Mouse (Mus musculus): Measurements from ENCODE around the gene BC005624.
"Not testable (repeated sequence)": the region's sequence is repeated elsewhere in the genome, so short reads cannot be mapped to it uniquely, and the experiment has no call there.

The BC005624 gene

DNA sequence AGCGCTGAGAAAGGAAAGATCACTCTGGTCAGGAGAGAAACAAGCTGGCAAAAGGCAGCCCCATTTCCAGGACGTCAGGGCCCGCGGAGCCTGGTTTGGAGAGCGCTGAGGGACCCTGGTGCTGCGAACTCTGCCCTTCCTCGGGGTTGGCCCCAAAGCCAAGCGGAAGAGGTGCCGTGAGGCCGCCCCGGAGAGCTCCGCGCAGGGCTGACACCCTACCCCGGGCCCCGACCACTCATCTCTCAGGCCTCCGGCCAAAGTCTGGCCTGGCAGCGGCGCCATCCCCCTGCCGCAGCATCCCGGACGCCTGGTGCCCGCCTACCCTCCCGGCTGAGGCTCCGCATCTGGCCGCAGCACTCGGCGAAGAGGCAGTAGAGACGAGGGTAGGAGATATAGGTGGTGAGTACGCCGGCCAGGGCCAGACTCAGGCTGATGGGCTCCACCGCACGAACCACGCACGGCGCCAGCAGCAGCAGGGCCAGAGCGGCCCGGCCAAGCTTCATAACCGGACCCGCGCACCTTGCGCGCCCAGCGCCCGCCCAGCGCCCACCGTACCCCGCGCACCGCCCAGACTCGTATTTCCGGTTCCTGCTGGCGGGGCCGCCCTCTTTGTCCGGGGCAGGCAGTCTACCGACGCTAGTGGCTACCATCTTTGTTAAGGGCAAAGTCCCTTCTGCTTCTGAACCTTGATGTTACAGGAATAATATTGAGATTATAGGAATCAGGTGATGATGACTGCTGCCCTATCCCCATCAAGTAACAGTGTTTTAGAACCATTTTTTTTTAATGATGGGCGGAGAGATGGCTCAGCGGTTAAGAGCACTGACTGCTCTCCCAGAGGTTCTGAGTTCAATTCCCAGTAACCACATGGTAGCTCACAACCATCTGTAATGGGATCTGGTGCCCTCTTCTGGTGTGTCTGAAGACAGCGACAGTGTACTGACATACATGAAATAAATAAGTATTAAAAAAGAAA is 14.4 kb downstream of the BC005624 start, which contains the start of gene Tor1a:
TSS of gene Tor1a (minus strand) at position 582 of the 976 bp plus-strand sequence.
- peak; percentile 82 to 86 for DNase-seq (ENCODE audit: low spot score in 2 of 2)

DNA sequence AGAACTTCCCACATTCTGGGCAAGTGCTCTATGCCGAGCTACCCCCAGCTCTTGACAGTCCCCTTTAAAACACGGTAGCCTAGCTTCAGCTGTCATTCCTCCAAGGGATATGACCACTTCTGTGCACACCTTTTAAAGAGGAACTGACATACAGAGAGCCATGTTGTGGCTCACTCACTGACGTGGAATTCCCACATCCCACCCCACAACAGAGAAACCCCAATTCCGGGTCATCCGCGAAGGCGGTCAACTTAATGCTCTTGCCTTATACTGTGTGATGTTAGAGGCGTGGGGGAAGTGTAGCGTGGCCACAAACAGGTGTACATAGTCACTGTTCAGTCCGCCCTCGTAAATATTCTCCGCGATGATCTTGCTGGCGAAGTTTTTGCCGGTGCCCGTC is 15.2 kb downstream of the BC005624 start:
- DNase-seq (ENCODE audit: low spot score in 2 of 2): no peak

DNA sequence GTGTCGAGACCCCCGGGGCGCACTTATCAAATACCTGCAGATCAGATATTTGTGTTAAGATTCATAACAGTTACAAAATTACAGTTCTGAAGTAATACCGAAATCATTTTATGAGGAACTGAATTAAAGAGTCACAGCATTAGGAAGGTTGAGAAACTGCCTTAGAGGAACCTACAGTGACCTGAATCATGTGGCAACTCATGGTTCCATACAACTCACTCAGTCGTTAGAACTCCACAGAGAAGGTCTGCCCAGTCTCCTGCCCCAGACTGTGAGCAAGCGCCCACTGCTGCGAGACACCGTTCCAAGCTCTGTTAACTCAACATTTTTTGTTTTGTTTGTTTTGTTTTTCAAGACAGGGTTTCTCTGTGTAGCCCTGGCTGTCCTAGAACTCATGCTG is 16.4 kb downstream of the BC005624 start:
- no peak for DNase-seq (ENCODE audit: low spot score in 2 of 2)

DNA sequence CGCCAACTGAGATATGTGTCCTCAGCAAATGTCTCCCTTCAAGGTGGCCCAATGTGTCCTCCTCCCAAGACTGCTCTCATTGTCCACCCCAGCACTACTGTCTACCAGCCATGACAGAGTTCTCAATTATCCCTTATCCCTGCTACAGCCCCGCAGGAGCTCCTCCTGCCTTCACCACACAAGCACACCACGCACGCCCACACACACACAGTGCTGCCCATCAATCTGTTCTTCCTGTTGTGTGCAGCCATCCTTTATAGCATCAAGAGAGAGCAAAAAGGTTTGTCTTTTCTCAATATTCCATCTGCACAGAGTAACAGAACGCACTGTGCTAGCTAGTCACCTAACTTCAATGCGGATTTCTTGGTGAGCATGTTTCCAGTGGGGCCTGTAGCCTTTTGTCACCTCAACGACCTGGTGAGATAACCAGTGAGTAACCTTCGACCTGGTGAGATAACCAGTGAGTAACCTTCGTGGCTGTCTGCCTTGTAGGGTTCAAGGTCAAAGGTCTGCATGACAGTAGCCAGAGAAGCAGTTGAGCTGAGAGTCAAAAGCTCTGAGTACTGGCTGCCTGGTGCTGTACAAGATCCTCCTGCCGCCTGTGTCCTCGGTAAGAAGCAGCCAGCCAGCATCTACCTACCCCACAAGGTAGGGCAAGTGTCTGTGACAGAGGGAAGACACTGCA is 19.3 kb downstream of the BC005624 start:
- DNase-seq (ENCODE audit: low spot score in 2 of 2): no peak

DNA sequence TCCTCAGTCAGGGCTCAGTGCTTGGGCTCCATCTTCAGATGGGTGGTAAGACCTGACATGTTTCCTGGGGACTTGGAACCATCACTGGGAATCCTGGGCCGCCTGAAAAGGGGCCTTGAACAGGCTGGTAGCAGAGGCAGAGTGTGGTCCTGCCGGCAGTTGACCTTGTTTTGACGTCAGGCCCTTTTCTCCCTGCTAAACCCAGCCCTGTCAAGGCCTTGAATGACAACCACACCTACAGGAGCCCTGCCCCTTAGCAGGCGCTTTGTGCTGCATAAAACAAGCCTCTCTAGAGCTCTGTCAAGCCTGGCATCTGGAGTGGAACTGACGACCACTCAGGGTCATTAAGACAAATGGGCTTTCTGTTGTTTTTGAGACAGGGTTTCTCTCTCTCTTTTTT is 22.1 kb downstream of the BC005624 start:
- no peak for DNase-seq (ENCODE audit: low spot score in 2 of 2)

DNA sequence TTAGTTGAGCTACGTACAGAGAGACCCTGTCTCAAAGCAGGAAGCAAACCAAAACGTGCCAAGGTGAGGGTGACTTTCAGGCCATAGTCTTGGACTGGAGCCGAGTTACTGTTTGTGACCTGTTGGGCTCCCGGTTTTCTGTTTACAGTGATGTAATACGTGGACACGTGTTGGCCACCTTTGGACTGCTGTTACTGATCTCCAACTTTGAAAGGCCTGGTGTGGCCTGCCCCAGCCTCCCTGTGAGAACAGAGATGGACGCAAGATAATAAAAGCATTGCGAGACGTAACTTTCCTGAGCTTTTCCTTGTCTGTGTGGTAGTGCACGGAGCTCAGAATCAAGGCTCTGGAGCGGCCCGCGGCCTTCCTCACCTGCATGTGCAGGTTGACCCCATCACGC is 23.3 kb downstream of the BC005624 start:
- DNase-seq (ENCODE audit: low spot score in 2 of 2): no peak

DNA sequence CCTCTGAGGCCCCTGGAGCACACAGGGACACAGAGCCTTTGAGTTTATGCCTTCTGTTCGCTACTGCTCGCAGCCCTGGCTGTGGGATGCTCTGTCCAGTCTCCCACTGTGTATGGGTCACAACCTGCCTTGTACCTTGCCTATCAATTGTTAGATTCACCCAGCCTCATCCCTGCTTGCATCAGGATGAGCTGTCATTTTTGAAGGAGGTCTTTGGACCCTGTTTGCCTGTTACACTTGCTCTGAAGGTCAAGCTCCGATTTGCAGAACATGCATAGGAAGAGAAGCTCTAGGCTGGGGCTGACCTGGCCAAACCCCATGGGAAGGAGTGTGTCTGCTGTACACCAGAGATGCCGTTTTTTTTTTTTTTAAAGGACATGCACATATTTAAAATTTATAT is 24.5 kb downstream of the BC005624 start:
- no peak for DNase-seq (ENCODE audit: low spot score in 2 of 2)

DNA sequence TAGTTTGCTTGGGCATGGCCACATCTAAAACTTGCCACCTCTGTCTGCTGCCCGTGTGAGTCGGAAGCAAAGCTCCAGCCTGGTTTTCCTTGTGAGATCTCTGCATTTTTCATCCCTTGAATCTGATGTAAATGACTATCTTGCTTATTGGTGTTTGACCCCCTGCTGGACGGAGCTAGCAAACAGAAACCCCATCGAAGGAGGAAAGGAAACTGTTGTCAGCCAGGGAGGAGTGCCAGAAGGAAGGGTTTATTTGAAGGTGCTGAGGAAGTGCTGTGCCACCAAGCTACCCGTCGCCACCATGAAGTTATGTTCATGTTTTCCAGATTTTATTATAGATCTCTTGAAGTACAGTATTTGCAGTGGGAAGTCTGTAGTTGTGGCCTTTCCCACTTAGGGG is 27.2 kb downstream of the BC005624 start:
- no peak for DNase-seq (ENCODE audit: low spot score in 2 of 2)

DNA sequence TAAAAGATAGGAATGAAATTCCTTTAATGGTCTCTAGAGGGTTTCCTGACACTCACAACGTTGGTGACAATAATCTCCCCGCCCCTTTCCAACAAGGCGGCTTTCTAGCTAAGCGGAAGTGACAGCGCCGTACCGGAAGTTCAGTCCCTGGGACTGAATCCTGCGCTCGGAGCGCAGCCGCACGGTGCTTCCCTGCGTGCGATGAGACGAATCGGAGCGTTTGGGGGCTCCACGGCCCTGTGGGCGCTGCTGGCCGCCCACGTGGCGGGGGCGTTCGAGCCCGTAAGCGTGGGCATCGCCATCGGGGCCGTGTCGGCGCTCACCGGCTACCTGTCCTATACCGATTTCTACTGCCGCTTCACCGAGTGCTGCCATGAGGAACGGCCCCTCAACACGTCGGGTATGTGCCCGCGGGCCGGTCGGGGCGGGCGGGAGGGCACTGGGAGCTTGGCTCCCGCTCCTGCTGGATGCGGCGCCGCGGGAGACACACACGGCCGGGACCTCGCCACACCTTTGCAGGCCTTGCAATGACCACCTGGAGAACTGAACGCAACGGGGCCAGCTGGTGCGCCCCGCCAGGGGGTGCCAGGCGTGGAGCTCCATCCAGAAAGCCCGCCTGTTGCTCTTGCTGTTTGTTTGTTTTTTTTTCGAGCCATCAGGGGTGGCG is 29.0 kb downstream of the BC005624 start, which contains the start of gene Tor1b:
TSS of gene Tor1b (plus strand) at position 136 of the 667 bp plus-strand sequence.
- DNase-seq (ENCODE audit: low spot score in 2 of 2): peak; percentile 82 to 86

DNA sequence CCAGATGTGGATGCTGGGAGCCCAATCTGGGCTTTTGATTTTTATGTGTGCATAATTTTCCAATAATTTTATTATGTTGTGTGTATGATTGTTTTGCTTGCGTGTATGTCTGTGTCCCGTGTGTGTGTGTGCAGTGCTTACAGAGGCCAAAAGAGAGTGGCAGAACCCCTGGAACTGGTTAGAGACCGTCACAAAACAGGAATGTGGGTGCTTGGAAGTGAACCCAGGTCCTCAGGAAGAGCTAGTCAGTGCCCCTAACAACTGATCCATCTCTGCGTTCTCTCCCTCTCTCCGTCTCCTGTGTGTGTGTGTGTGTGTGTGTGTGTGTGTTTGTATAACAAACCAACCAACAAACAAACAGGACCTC is 29.6 kb downstream of the BC005624 start:
- DNase-seq (ENCODE audit: low spot score in 2 of 2): no peak

DNA sequence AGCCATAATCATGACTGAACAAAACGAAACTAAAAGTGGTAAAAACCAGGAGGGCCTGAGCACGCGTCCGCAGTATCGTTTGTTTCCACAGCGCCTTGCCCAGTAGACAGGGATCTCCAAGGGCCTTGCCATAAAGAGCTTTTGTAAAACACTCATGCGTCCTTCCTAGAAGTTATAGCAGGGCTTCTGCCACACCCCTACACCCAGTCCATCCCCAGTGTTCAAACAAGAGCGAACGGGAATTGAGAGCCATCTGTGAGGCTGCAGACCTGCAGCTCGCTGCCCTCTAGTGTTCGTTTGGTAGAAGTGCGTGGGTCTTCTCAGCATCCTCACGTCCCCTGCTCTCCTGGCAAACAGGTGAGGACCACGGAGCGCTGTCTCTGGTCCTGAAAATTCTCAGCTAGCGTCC is 39.4 kb downstream of the BC005624 start:
- DNase-seq (ENCODE audit: low spot score in 2 of 2): no peak

DNA sequence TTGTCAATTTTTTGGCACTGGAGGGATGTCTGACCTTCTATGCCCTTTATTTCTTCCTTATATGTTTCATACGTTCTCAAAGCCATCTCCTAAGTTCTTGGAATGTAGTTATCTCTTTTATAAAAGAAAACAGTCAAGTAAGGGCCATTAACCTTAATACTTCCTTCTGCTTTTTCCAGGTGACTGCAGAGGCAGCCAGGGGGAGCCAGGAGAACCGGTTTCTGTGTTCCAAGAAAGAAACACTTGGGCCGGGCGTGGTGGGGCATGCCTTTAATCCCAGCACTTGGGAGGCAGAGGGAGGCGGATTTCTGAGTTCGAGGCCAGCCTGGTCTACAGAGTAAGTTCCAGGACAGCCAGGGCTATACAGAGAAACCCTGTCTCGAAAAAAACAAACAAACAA is 39.9 kb downstream of the BC005624 start:
- DNase-seq (ENCODE audit: low spot score in 2 of 2): not testable (repeated sequence)

DNA sequence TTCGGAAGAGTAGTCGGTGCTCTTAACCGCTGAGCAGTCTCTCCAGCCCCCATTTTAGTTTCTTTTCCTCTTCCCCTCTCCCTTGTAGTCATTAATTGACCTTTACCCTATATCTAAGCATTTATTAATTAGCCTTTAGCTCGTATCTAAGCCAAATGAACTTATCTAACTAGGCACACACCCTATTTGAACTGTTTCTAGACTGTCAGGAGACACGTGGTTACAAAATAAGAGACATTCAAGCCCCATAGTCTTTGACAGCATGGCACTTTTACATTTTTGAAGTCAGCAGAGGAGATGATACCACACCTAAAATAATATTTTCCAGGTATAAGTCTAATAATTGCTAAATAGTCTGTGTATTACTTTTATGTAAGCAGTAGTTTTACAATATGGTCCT is 40.4 kb downstream of the BC005624 start:
- no peak for DNase-seq (ENCODE audit: low spot score in 2 of 2)

DNA sequence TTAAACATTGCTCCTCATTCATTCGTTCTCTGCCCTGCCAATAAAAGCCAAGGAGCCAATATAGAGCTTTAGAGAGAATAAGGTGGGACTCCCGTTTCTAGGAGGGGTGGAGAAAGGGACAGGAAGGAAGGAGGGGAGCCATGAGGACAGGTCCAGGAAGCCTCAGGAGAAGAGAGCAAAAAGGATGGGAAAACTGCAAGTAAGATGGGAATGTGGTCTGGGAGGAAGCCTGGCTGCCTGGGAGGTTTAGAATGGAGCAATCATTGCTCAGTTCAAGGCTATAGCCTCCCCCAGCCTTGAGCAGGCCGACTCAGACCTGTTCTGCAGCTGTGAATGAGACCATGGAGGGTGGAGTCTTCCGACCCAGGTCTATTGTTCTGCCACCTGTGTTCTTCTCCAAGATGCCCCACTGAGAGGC is 43.4 kb downstream of the BC005624 start:
- no peak for DNase-seq (ENCODE audit: low spot score in 2 of 2)

DNA sequence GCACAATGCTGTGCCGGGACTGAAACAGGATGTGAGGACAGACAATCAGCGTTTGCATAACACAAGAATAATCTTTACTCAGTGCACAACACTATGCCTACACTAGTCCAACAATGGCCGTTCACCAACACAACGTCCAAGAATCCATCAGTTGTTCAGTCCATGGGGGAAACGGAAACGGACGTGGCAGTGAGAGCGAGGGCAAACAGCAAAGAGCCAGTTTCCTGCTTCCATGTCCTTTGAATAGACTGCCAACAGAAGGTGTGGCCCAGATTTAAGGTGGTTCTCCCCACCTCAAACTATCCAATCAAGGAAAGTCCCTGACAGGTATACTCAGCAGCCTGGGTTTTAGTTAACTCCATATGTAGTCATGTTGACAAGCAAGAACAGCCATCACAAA is 44.3 kb downstream of the BC005624 start:
- DNase-seq (ENCODE audit: low spot score in 2 of 2): no peak

DNA sequence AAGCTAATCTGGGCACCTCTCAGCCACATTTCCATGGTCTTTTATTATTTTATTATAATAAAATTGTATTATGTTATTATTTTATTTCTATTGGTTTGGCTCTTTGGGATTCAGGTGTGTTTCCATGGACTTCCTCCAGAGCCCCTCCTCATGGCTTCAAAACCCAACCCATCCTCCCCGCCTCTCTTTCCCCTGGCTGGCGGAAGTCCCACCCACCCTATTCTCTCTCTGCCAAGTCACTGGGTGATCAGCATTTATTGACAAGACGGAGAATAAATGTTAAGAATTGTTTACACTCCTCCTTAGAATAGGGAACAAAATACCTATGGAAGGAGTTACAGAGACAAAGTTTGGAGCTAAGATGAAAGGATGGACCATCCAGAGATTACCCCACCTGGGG is 45.2 kb downstream of the BC005624 start:
- no peak for DNase-seq (ENCODE audit: low spot score in 2 of 2)

DNA sequence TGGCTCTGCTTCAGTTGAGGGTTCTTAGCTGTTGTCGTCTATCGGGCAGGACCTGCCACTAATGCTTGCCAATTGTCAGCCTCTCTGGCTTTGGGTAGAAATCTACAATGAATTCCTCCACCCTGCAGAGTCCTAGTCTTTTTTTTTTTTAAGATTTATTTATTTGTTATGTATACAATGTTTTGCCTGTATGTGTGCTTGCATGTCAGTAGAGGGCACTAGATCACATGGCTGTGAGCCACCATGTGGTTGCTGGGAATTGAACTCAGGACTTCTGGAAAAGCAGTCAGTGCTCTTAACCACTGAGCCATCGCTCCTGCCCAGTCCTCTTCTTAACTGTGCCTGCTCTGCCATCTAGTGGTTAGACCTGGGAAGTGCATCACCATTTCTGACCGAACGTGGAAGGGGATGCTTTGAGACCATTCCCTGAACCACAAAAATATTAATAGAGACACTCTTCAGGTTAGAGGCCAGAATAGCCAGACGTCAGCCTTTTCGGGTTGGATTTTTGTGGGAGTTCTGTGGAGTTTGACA is 48.0 kb downstream of the BC005624 start:
- DNase-seq (ENCODE audit: low spot score in 2 of 2): no peak

DNA sequence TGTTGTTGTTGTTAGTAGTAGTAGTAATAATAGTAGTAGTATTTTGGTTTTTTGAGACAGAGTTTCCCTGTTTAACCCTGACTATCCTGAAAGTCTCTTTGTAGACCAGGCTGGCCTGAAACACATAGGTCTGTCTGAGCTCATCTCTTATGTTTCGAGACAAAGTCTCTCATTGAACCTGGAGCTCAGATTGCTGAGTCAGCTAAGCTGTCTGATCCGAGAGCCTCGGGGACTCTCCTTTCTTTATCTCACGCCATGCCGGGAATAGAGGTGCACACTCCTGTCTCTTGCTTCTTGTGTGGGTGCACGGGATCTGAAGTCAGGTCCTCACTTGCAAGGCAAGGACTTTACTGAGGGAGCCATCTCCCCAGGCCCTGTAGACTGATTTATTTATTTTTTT is 49.0 kb downstream of the BC005624 start:
- no peak for DNase-seq (ENCODE audit: low spot score in 2 of 2)

DNA sequence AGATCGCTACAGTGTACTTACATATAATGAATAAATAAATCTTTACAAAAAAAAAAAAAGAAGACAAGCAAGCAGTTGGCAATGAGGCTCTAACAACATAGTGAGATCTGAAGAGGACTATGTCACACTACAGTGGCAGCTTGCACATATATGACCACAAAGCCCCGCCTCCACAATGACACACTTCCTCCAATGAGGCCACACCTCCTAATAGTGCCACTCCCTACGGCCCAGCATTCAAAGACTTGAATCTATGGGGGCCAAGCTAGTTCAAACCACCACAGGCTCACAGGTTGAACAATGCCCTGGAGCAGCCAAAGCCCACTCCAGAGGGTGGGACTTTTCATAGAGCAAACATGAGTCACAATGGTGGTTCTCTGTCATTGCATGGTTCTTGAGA is 50.1 kb downstream of the BC005624 start:
- no peak for DNase-seq (ENCODE audit: low spot score in 2 of 2)

DNA sequence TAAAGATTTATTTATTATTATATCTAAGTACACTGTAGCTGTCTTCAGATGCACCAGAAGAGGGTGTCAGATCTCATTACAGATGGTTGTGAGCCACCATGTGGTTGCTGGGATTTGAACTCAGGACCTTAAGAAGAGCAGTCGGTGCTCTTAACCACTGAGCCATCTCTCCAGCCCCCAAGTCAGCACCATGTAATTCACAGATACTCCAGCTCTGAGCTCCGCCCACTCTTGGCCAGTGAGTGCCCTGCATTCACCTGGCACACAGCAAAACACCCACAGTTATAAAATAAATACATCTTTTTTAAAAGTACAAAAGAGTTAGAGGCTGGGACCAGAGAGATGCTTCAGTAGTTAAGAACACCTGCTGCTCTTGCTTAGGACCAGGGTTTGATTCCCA is 51.2 kb downstream of the BC005624 start:
- not testable (repeated sequence) for DNase-seq (ENCODE audit: low spot score in 2 of 2)

DNA sequence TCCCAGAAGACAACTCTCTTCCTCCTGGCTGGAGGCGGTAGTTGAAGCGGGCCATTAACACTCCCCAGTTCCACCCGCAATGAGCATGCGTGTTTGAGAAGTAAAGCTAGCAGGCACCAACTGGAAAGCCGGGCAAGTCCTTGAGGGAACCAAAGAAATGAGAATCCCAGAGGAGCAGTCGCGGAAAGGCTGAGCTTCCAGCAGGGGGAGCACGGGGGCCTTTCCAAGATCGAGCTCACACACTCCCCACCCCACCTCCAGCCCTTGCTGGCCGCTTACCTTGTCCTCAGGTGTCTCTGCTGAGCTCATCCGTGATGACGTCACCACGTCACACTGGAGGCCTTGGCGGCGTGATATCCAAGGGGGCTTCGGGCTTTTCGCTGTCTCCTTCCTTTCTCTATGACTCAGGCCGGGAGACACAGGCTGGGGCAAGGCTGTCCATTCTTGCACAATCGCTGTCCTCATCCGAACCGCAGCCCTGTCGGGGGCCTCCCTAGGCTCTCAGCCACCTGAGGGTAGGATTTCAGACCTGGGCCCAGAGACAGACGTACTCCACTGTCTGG is 52.4 kb downstream of the BC005624 start, which contains the start of gene Ptges:
TSS of gene Ptges (minus strand) at position 381 of the 563 bp plus-strand sequence.
- DNase-seq (ENCODE audit: low spot score in 2 of 2): peak; percentile 70 to 71

All from right cerebral cortex, postnatal 36 days (tissue).